Mouse (Mus musculus): Measurements from ENCODE around the gene Ifnar2.
A peak's percentile ranks its signal among the peaks of the same experiment; 100 is the strongest.

Ifnar2 gene

GRCm38 (mm10) chr16:91394826-91395410 lies 22.3 kb downstream of the Ifnar2 start:
- no peak for DNase-seq (ENCODE audit: low spot score)

DNA sequence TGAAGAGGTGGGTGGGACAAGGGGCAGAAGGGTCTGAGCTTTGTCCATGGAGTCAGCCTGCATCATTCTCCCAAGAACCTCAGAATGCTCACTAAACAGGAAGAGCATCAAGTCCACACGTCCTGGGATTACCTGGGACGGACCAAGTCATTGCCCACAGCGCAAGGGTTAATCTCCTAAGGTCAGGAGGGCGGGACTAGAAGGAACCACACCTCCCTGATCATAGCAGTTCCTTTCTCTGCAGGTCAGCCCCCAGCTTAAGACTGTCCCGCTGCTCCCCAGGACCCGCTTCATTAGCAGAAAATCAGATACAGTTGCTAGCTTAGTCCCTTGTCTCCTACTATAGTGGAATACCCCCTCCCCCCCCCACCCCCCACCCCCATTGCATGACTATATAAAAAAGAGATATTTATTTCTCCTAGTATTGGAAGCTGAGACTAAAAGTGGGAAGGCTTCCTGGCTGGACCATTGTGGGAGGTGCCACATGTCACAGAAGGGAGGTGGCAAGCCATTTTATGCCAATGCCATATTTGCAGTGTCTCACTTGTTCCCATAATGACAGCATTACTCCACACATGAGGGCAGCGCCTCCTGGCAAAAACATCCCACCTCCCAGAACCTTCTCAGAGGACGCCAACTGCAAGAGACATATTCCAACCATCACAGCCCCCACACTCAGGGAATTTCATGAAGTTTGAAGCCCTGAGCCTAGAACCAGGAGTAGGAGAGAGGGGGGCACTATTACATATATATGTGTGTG lies 23.2 kb downstream of the Ifnar2 start:
- no peak for DNase-seq (ENCODE audit: low spot score)

DNA sequence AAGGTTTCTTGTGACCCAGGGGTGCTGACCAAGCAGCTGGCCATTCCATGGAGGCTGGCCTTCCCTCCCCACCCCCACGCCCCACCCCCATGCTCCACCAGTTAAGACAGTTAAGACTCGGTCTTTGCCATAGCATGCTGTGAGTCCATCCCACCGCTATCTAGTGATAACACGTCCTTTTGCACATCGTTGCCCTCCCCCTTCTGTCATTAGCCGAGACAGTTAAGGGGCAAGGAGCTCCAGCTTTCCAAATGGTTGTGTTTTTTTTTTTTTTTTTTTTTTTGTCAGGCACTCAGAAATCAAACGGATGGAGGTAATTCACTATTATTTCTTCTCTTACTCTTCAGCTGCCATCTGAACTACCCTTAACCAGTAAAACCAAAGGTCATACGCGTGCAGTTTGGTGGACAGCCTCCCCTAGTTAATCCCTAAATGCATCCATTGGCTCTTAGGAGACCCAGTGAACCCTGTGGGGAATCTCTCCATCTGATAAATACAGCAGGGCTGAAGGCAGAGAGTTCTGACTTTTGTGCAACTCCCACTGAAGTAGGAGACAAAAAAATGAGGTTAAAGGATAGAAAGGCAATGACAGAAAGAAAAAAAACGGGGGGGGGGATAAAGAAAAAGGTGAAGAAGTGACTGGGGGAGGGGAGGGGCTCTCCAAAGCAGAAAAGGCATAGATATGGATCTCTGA lies 24.4 kb downstream of the Ifnar2 start:
- no peak for DNase-seq (ENCODE audit: low spot score)

GRCm38 (mm10) chr16:91398030-91398429 lies 25.4 kb downstream of the Ifnar2 start:
- no peak for DNase-seq (ENCODE audit: low spot score)

- DNase-seq (ENCODE audit: low spot score): no peak
Measured at GRCm38 (mm10) chr16:91398944-91399343, 26.4 kb downstream of the Ifnar2 start.

DNA sequence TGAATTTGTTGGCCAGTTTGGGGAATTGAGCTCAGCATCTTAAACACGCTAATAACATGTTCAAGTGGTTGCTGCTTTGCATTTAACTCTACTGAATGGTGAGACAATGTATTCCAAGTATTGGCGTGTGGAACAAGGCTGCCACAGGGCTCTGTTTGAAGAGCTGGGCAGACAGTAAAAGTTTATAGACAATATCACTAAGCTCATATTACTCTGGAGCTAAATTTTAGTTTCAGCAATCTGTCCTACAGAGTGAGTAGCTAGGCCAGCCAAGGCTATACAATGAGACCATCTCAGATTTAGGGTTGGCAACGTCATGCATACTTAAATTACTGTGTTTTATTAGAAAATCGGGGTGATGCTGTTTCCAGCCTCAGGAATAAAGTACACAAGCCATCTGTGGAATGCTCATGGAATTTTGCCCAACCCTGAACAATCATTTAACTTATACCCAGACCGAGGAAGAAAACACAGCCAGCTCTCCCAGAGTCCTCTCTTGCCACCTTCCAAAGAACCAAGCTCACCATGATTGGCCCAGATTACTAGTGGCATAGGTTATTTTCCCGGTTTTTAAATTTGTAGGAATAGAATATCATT lies 29.1 kb downstream of the Ifnar2 start:
- DNase-seq (ENCODE audit: low spot score): no peak

- no peak for DNase-seq (ENCODE audit: low spot score)
Measured at GRCm38 (mm10) chr16:91403784-91404183, 31.2 kb downstream of the Ifnar2 start.

DNA sequence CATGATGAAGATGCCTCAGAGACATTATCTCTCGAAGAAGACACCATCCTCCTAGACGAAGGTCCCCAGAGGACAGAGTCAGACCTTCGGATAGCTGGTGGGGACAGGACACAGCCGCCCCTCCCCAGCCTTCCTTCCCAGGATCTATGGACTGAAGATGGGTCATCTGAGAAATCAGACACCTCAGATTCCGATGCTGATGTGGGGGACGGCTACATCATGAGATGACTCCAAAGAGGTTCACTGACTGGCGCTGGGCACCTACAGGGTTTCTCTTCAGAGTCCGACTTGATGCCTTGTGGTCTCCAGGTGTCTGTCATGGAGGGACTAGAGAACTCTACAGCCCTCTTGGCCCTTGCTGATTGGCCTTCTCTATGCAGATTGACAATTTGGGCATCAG lies 31.6 kb downstream of the Ifnar2 start:
- no peak for DNase-seq (ENCODE audit: low spot score)

- DNase-seq (ENCODE audit: low spot score): no peak
Measured at GRCm38 (mm10) chr16:91404828-91405577, 32.4 kb downstream of the Ifnar2 start.

DNA sequence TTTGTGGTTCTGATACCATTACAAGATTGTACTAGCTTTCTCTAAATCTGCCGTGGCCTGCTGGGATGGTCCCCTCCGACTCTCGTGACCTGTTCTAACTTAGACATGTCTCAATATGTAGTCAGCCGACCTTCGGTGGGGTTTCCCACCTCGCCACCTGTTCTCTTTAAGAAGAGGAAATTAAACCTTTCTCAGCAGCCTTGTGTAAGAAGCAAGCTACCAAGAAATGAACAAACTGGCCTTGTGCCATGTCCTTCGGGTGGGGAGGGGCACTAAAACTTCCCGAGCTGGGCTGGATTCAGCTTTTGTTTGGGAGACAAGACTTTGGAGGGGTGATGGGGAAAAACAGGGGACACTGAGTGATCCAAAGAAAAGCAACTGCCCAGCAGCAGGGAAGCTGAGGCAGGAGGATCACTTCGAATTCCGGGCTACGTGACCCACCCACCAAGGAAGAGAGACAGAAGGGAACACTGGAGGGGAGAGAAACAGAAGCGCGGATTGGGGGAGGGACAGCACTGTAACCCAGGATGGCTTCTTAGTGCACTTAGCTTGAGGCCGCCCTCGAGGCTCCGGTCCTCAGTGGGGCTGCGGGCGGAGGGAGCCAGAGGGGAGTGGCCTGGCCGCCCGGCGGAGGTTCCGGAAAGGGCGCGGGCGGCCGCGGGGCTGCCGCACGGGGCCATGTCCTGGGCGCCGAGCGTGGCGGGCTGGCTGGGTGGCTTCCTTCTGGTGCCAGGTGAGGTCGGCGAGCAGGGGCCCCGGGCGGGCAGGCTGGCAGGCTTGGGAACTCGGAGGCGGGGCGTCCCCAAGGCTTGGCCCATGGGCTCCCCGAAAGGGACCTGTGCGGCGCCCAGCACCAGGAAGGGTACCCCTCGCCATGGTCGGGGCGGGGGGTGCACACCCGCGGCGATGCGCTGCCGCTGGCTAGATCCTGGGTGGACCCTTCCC lies 33.3 kb downstream of the Ifnar2 start, which contains the start of gene Il10rb:
TSS of gene Il10rb (plus strand) at position 525 of the 945 bp plus-strand sequence.
- peak; percentile 69 for DNase-seq (ENCODE audit: low spot score)

DNA sequence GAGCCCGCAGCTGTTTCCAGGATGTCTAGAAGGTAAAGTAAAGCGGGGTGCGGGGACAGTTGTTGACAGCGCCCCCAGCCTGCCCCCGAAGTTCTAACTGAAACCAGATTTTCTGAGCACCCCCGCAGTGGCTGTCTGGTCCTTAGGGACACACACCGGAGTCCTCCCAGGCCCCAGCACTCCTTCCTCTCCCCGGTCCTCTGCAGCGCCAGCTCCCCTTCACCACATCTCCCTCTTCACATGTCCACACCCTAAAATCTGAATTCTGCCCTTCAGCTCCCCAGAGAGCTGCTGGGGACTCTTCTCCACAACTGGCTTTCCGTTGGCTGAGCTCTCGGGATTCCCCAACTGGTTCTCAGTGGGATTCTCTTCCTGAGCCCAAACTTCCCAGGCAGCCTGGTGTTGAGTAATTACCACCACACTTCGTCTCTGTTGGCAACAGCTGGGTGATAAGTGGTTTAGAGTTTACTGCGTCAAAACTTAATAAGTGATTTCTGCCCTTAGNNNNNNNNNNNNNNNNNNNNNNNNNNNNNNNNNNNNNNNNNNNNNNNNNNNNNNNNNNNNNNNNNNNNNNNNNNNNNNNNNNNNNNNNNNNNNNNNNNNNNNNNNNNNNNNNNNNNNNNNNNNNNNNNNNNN lies 34.1 kb downstream of the Ifnar2 start:
- peak; percentile 41 for DNase-seq (ENCODE audit: low spot score)

GRCm38 (mm10) chr16:91413102-91413844 lies 40.7 kb downstream of the Ifnar2 start:
- peak; percentile 61 for DNase-seq (ENCODE audit: low spot score)

DNA sequence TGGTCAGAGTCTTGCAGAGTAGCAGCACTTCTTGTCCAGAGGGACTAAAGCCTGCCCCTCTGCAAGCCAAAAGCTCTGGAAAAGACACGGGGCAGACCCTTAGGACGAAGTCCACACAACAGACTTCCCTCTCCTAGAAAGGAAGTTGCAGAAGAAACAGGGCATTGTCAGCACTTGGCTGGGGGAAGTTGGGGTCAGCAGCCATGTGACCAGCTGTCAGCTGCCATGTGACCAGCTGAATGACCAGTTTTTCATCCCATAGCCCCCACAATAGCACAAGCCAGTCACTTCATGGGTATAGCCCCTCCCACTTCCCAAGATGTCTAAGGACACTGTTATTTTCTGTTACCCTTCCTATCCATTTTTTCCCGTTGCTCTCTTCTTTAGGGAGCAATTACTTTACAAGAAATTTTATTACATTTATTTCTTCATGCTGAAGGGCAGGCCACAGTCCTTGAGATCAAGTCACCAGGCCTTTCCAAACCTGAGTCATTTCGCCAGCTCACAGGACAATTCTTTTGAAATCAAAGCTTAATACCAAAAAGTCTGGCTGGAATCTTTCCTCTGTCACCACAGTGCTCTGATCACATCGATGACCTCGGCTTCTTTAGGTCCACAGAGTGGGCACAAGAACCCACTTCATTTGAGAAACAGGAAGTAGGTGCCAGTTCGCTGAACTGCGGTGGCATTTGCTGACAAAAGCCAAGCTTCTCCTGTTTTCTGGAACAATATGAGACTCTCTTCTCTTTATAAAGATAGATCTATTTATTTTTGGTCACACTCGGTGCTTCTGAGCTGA lies 43.0 kb downstream of the Ifnar2 start:
- DNase-seq (ENCODE audit: low spot score): no peak

GRCm38 (mm10) chr16:91416357-91416756 lies 43.8 kb downstream of the Ifnar2 start:
- no peak for DNase-seq (ENCODE audit: low spot score)

DNA sequence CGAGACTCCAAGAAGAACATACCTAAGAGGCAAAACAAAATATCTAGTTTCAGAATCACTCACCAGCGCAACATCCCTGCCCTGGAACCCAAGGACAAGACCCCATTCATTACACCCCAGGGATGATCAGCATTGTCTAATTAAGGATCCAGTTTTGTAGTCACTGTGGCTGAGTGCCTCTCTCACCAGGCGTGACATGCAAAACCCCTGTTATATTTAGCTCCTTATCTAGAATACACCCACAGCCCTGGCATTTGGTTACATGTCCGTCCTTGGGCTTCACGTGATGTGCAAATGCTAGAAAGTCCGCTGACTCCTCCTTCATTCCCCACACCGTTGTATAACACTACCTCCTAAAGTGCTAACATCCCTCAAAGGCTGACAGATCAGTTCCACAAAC lies 44.4 kb downstream of the Ifnar2 start:
- no peak for DNase-seq (ENCODE audit: low spot score)

- no peak for DNase-seq (ENCODE audit: low spot score)
Measured at GRCm38 (mm10) chr16:91418531-91418930, 45.9 kb downstream of the Ifnar2 start.

GRCm38 (mm10) chr16:91425816-91426215 lies 53.2 kb downstream of the Ifnar2 start:
- DNase-seq (ENCODE audit: low spot score): no peak

DNA sequence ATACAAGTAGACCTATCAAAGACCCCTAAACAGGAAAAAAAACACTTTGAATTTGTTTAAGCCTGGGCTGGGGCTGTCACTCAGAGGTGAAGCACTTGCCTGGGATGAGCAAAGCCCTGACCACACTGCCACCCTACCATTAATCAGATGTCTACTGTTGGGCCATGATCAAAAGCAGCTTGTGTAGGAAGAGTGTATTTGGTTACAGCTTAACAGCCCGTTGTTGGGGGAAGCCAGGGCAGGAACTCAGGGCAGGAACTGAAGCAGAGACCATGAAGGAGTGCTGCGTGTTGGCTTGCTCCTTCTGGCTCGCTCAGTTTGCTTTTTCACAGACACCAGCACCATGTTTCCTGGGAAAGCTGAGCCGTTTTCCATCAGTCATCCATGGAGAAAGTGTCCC lies 54.0 kb downstream of the Ifnar2 start:
- no peak for DNase-seq (ENCODE audit: low spot score)

- DNase-seq (ENCODE audit: low spot score): no peak
Measured at GRCm38 (mm10) chr16:91427461-91427860, 54.9 kb downstream of the Ifnar2 start.

Data from embryo, embryonic 10 days (tissue).